Mouse (Mus musculus): ENCODE data around the gene Gm10720.
"Not testable (repeated sequence)": the region's sequence is repeated elsewhere in the genome, so short reads cannot be mapped to it uniquely, and the experiment has no call there.

GRCm38 (mm10) chr9:3012733-3013279 is 2.6 kb upstream of the Gm10720 start, which contains the start of gene Gm10721:
- not testable (repeated sequence) for TF ChIP-seq CTCF, EP300 (IDR thresholded peaks at IDR 0.05; ENCODE audit: low read depth)

Measured in liver, postnatal 0 days (tissue).